Mouse (Mus musculus): ENCODE data around the gene Slc16a8. TPM values are rescaled to one million over a fixed set of nuclear protein-coding genes. Genes with fewer than 3 reads are reported as not detected.

Slc16a8 gene
- polyA plus RNA-seq, 1 experiment from 2014 or later: 0.60 TPM

GRCm38 (mm10) chr15:79262786-79263309 lies 8.3 kb upstream of the Slc16a8 start:
- Histone ChIP-seq H3K9ac (no peak overlapping the region), H3K27ac (0 out of 2 replicates have a peak overlapping the region, but pooled peaks have one; percentile 60), H3K4me2 (peak overlapping the region; percentile 100; the same call in 1 of the 2 replicates), H3K4me1 (replicated peaks) (peaks cover 21% of the 10 kb centered on the region), H3K4me3 (peak overlapping the region; percentile 70; the same call in 1 of the 2 replicates), H3K9me3 (replicated peaks) (no peaks in the 10 kb centered on the region), H3K27me3 (peaks cover 49% of the 10 kb centered on the region), H3K36me3 (no peaks in the 10 kb centered on the region)
- no peak for ATAC-seq (replicated peaks; ENCODE audit: insufficient number of reproducible peaks, insufficient read depth, low FRiP score, low read depth)
- WGBS: 82% methylated on average over 3 of the region's 3 CpGs

- H3K9me3 ChIP-seq (replicated peaks): no peaks in the 10 kb centered on the region
- H3K4me1 ChIP-seq (replicated peaks): peaks cover 21% of the 10 kb centered on the region
- WGBS: 21% methylated on average over 13 of the region's 13 CpGs
- H3K4me2 ChIP-seq: peak overlapping the region; percentile 100
- H3K27me3 ChIP-seq: peaks cover 49% of the 10 kb centered on the region
- peak overlapping the region; percentile 60; the same call in 1 of the 2 replicates for H3K27ac ChIP-seq
- ATAC-seq (replicated peaks; ENCODE audit: insufficient number of reproducible peaks, insufficient read depth, low FRiP score, low read depth): no peak
- no peaks in the 10 kb centered on the region for H3K36me3 ChIP-seq
- H3K9ac ChIP-seq: 0 out of 2 replicates have a peak overlapping the region, but pooled peaks have one; percentile 75
- peak overlapping the region; percentile 70 for H3K4me3 ChIP-seq
Observed at GRCm38 (mm10) chr15:79262375-79262774, 7.8 kb upstream of the Slc16a8 start.

DNA sequence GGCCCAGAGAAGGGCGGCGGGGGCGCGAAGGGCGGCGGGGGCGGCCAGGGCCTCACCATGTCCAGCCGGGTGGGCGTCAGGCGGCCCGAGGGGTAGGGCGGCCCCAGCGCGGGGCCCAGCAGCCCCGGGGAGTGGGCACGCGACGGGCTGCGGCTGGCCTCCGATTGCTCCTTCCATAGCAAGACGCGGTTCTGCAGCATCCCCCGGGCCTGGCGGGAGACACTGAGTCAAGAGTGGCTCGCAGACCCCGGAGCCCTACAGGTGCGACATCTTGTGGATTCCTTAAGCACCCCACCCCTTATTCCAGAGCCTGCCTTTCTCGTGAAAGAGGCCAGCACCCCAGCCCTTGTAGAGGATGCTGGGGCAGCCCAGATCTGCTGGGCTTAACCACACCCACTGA lies 7.2 kb upstream of the Slc16a8 start:
- peak; percentile 23; the same call in 1 of the 2 replicates for ATAC-seq (replicated peaks; ENCODE audit: insufficient number of reproducible peaks, insufficient read depth, low FRiP score, low read depth)
- H3K27ac ChIP-seq: peak overlapping the region; percentile 60
- H3K4me2 ChIP-seq: peak overlapping the region; percentile 100
- peaks cover 46% of the 10 kb centered on the region for H3K27me3 ChIP-seq
- WGBS: 0% methylated on average over 28 of the region's 28 CpGs
- H3K9ac ChIP-seq: peak overlapping the region; percentile 75
- peaks cover 21% of the 10 kb centered on the region for H3K4me1 ChIP-seq (replicated peaks)
- H3K4me3 ChIP-seq: peak overlapping the region; percentile 70
- no peaks in the 10 kb centered on the region for H3K36me3 ChIP-seq
- no peaks in the 10 kb centered on the region for H3K9me3 ChIP-seq (replicated peaks)

DNA sequence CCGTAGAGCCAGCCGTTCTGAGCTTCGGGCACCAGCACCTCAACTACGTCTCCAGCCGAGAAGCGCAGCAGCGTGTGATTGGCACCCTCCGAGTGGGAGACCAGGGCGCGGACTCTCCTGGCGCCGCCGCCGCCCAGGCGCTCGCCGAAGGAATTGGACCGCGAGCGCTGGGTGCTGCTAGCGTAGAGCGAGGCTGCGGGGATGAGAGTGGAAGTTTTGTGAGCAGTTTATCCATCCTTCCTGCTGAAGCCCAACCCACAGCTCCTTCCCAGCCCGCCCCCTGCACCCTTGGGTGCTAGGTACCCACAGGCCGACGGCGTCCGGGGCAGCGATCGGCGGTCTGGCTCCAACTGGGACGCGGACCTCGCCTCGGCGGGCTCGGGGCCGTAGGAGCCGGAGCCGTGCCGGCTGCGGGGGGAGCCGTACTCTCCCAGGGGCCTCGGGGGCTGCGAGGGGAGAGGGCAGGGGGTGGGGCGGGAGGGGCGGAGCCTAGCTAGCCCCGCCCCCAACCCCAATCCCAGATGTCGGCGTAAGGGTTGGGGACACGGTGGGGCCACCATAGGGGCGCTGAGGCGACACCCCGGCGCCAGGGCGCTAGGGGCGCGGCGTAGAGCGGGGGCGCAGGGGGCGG lies 6.6 kb upstream of the Slc16a8 start:
- Histone ChIP-seq H3K9me3 (replicated peaks) (no peaks in the 10 kb centered on the region), H3K9ac (peak overlapping the region; percentile 75), H3K4me2 (peak overlapping the region; percentile 100), H3K27ac (peak overlapping the region; percentile 60), H3K27me3 (peaks cover 46% of the 10 kb centered on the region), H3K4me3 (peak overlapping the region; percentile 70), H3K36me3 (no peaks in the 10 kb centered on the region), H3K4me1 (replicated peaks) (peaks cover 21% of the 10 kb centered on the region)
- WGBS: under 1% methylated on average over 60 of the region's 62 CpGs
- ATAC-seq (replicated peaks; ENCODE audit: insufficient number of reproducible peaks, insufficient read depth, low FRiP score, low read depth): peak; percentile 59

DNA sequence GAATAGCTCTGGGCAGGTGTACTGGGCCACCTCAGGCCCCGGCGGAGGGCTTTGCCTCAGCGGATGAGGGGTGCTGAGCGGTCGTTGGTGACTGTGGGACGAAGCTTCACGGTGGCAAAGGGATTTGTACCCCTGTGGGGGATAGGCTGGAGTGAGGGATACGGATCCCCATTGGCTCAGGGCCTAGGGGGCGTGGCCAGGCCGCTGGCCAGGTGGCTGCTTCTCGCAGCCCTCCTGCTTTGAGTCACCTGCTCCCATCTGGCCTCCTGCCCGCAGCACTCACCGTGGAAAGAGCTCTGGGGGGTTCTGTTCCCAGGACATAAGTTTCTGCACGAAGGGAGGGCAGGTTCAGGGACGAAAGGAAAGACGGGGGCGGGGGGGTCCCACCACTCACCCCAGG lies 4.0 kb upstream of the Slc16a8 start:
- Histone ChIP-seq H3K36me3 (no peaks in the 10 kb centered on the region), H3K4me3 (no peak overlapping the region), H3K27me3 (peaks cover 62% of the 10 kb centered on the region), H3K9me3 (replicated peaks) (no peaks in the 10 kb centered on the region), H3K9ac (no peak overlapping the region), H3K4me2 (no peak overlapping the region), H3K27ac (no peak overlapping the region), H3K4me1 (replicated peaks) (peaks cover 21% of the 10 kb centered on the region)
- WGBS: 25% methylated on average over 17 of the region's 17 CpGs
- ATAC-seq (replicated peaks; ENCODE audit: insufficient number of reproducible peaks, insufficient read depth, low FRiP score, low read depth): no peak

DNA sequence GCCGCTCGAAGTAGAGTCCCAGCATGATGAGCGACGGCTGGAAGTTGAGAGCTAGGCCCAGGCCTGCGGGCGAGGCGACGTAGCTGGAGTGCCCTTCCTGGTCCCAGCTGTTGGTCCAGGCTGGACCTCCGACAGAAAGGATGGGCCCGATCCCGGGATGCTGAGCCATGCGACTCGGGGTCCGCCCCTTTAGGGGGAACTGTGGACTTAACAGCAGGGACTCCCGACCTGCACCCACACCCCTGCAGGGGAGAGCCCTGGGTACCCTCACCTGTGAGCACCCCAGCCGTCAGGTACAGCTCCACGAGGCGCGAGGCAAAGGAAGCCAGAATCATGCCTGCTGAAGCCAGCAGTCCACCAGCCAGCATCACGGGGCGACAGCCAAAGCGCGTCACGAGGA lies 2.0 kb downstream of the Slc16a8 start:
- Histone ChIP-seq H3K4me3 (peak overlapping the region; percentile 45), H3K9me3 (replicated peaks) (no peaks in the 10 kb centered on the region), H3K9ac (peak overlapping the region; percentile 64), H3K27me3 (peaks cover 36% of the 10 kb centered on the region), H3K4me2 (peak overlapping the region; percentile 84), H3K36me3 (peaks cover 10% of the 10 kb centered on the region; the same call in 1 of the 2 replicates), H3K4me1 (replicated peaks) (peaks cover 13% of the 10 kb centered on the region), H3K27ac (no peak overlapping the region)
- no peak for ATAC-seq (replicated peaks; ENCODE audit: insufficient number of reproducible peaks, insufficient read depth, low FRiP score, low read depth)
- 32% methylated on average over 24 of the region's 24 CpGs for WGBS

GRCm38 (mm10) chr15:79251781-79252491 lies 2.6 kb downstream of the Slc16a8 start:
- Histone ChIP-seq H3K4me2 (peak overlapping the region; percentile 84), H3K4me3 (peak overlapping the region; percentile 45), H3K9ac (peak overlapping the region; percentile 64), H3K9me3 (replicated peaks) (no peaks in the 10 kb centered on the region), H3K36me3 (peaks cover 13% of the 10 kb centered on the region), H3K4me1 (replicated peaks) (peaks cover 13% of the 10 kb centered on the region), H3K27me3 (peaks cover 36% of the 10 kb centered on the region), H3K27ac (no peak overlapping the region)
- 4% methylated on average over 61 of the region's 61 CpGs for WGBS
- peak; percentile 56 for ATAC-seq (replicated peaks; ENCODE audit: insufficient number of reproducible peaks, insufficient read depth, low FRiP score, low read depth)

GRCm38 (mm10) chr15:79251168-79251567 lies 3.4 kb downstream of the Slc16a8 start:
- 50% methylated on average over 7 of the region's 7 CpGs for WGBS
- no peak for ATAC-seq (replicated peaks; ENCODE audit: insufficient number of reproducible peaks, insufficient read depth, low FRiP score, low read depth)

DNA sequence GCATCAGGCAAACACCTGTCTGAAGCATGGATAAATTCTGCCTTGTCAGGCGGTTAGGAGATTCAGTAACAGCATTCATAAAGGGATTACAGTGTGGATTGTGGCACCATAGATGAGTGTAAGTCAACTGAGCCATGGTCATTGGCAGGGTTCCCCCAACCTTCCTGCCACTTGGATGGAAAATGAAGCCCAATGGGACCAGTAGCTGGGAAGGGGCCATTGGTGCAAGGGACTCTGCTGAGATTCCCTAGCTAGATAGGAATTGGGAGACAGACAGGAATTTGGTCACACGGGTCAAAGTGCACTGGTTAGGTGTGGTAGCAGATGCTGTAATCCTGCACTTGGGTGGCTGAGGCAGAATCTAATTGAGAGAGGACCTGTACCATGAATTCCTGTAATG lies 4.3 kb downstream of the Slc16a8 start:
- no peak overlapping the region for H3K4me3 ChIP-seq
- peaks cover 32% of the 10 kb centered on the region for H3K27me3 ChIP-seq
- no peak for ATAC-seq (replicated peaks; ENCODE audit: insufficient number of reproducible peaks, insufficient read depth, low FRiP score, low read depth)
- no peak overlapping the region for H3K27ac ChIP-seq
- no peak overlapping the region for H3K4me2 ChIP-seq
- 87% methylated on average over 2 of the region's 2 CpGs for WGBS
- H3K4me1 ChIP-seq (replicated peaks): peaks cover 17% of the 10 kb centered on the region
- peaks cover 28% of the 10 kb centered on the region for H3K36me3 ChIP-seq
- H3K9me3 ChIP-seq (replicated peaks): no peaks in the 10 kb centered on the region
- no peak overlapping the region for H3K9ac ChIP-seq

More at GRCm38 (mm10) chr15:79251168-79251567, 3.4 kb downstream of the Slc16a8 start:
- Histone ChIP-seq H3K4me1 (replicated peaks) (peaks cover 13% of the 10 kb centered on the region), H3K4me2 (no peak overlapping the region), H3K4me3 (no peak overlapping the region), H3K9me3 (replicated peaks) (no peaks in the 10 kb centered on the region), H3K27me3 (peaks cover 36% of the 10 kb centered on the region), H3K36me3 (peaks cover 20% of the 10 kb centered on the region), H3K9ac (no peak overlapping the region), H3K27ac (no peak overlapping the region)

- Histone ChIP-seq H3K9me3 (replicated peaks) (no peaks in the 10 kb centered on the region), H3K27ac (peak overlapping the region; percentile 97), H3K36me3 (peaks cover 47% of the 10 kb centered on the region), H3K4me3 (no peak overlapping the region), H3K4me2 (no peak overlapping the region), H3K27me3 (no peaks in the 10 kb centered on the region), H3K4me1 (replicated peaks) (peaks cover 24% of the 10 kb centered on the region), H3K9ac (no peak overlapping the region)
- no peak for ATAC-seq (replicated peaks; ENCODE audit: insufficient number of reproducible peaks, insufficient read depth, low FRiP score, low read depth)
- WGBS: 80% methylated on average over 3 of the region's 3 CpGs
Observed at GRCm38 (mm10) chr15:79245321-79245720, 9.2 kb downstream of the Slc16a8 start.

DNA sequence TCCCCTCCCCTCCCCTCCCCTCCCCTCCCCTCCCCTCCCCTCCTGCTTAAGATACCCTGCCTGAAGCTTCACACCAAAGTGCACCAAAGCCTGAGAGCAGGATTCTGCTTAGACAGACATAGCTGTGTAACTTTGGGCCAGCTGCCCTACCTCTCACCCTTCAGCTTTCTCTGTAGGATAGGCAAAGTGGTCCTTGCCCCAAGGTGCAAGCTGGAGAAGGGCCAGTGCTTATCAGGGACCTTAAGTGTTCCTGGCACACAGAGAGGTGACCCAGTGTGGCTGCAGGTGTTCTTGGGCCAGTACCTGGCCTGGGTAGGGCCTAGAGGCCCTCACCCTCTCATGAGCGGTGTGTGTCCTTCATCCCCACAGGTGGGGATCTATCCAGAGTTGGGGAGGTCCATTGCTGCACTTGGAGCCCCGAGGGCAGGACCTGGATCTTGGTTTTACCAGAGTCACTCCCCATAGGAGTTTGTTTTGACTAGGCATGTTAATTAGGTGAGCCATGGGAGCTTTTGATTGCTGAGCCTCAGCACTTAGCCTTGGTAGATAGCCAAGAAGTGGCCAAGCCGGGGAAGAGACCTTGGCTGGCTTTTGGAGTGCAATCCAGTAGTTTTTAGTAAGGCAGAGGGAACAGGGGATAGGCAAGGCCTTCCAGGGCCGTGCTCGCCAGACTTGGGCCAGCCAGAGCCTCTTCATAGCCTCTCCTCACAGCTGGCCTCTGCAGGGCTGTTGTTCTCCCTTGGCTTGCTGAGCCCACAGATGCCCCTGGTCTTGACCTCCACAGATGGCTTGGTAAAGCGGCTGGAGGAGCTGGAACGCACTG lies 10.3 kb downstream of the Slc16a8 start:
- 51% methylated on average over 7 of the region's 7 CpGs for WGBS
- no peak for ATAC-seq (replicated peaks; ENCODE audit: insufficient number of reproducible peaks, insufficient read depth, low FRiP score, low read depth)
- Histone ChIP-seq H3K4me1 (replicated peaks) (peaks cover 24% of the 10 kb centered on the region), H3K9me3 (replicated peaks) (no peaks in the 10 kb centered on the region), H3K4me2 (peak overlapping the region; percentile 13; the same call in 1 of the 2 replicates), H3K36me3 (peaks cover 55% of the 10 kb centered on the region), H3K27ac (peak overlapping the region; percentile 97), H3K4me3 (no peak overlapping the region), H3K9ac (peak overlapping the region; percentile 21), H3K27me3 (no peaks in the 10 kb centered on the region)

Data from heart, embryonic 15.5 days (tissue).